Mouse (Mus musculus) hindbrain, embryonic 15.5 days (tissue): ENCODE results near the gene Hbp1. TPM values are rescaled to one million over a fixed set of nuclear protein-coding genes. Genes with fewer than 3 reads are reported as not detected.
A peak's percentile ranks its signal among the peaks of the same experiment; 100 is the strongest.

ENCODE experiments used
- ATAC-seq: fragments of 200-750 bp; cut with Nextera tagmentation; 2 replicates; pipeline ENCODE4 v1.8.0; 2017; ENCODE audit warnings: low read depth, moderate number of reproducible peaks, moderate TSS enrichment; ENCODE audit not compliant: low FRiP score
- H3K27ac ChIP-seq: fragments of 300-500 bp; sonication (generic); replicated peaks from 2 replicates; pipeline ENCODE4 v1.5.1; 2015; ENCODE audit warnings: mild to moderate bottlenecking, inconsistent platforms
- H3K27me3 ChIP-seq: fragments of 300-500 bp; sonication (generic); 2 replicates; pipeline ENCODE4 v1.6.1; 2015; ENCODE audit warnings: control low read depth, inconsistent platforms
- H3K36me3 ChIP-seq: fragments of 300-500 bp; sonication (generic); 2 replicates; pipeline ENCODE4 v1.6.1; 2015; ENCODE audit warnings: control low read depth, inconsistent platforms
- H3K4me1 ChIP-seq: fragments of 300-500 bp; sonication (generic); replicated peaks from 2 replicates; pipeline ENCODE4 v1.6.1; 2015; ENCODE audit warnings: control low read depth, inconsistent platforms
- H3K4me2 ChIP-seq: fragments of 300-500 bp; sonication (generic); 2 replicates; pipeline ENCODE4 v1.6.1; 2015; ENCODE audit warnings: moderate library complexity, mild to moderate bottlenecking, inconsistent platforms
- H3K4me3 ChIP-seq: fragments of 300-500 bp; sonication (generic); 2 replicates; pipeline ENCODE4 v1.5.1; 2015; ENCODE audit warnings: mild to moderate bottlenecking, inconsistent platforms
- H3K9ac ChIP-seq: fragments of 300-500 bp; sonication (generic); 2 replicates; pipeline ENCODE4 v1.6.1; 2015; ENCODE audit warnings: inconsistent platforms
- H3K9me3 ChIP-seq: fragments of 300-500 bp; sonication (generic); 2 replicates; pipeline ENCODE4 v1.6.1; 2016; ENCODE audit warnings: control low read depth, inconsistent platforms
- WGBS: fragments of 180-500 bp; shearing (Covaris S2); methylation state at CpG from one replicate; pipeline ENCODE4 v1.1.7; 2015; 5-methylcytosine and 5-hydroxymethylcytosine counted together
- polyA plus RNA-seq: library from polyadenylated mRNA; unstranded; fragments of >200 nt; fragmentation: Nextera tagmentation; extraction: Ambion mirVana; gene quantifications from 2 replicates; pipeline ENCODE4 v1.2.1, GENCODE M21; 2015

Gene Hbp1
- polyA plus RNA-seq, 1 experiment from 2014 or later, result 47.1 TPM

DNA sequence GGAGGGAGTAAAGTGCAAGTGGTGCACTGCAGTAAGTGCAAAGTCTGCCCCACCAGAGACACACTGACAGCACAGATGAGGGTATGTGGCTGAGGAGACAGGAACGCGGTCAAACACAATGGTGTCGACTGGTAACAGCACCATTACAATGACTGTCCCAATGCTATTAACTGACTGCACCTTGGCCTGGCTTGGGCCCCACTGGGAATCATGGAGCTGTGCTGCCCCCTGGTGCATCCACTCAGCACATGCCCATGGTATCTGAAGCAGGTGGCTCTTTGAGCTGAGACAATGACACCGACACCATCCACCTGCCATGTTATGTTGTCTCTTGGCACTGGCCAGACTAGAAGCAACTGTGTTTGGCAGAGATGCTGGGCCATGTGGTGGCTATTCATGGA is 23.7 kb downstream of the Hbp1 start:
- ATAC-seq, result peak; percentile 89
- Histone ChIP-seq H3K36me3 (peaks cover 32% of the 10 kb centered on the region), H3K9me3 (no peaks in the 10 kb centered on the region), H3K27ac (no peak overlapping the region), H3K4me2 (no peak overlapping the region), H3K4me1 (no peaks in the 10 kb centered on the region), H3K27me3 (no peaks in the 10 kb centered on the region), H3K4me3 (no peak overlapping the region), H3K9ac (no peak overlapping the region)
- 34% methylated on average over 4 of the region's 4 CpGs for WGBS

DNA sequence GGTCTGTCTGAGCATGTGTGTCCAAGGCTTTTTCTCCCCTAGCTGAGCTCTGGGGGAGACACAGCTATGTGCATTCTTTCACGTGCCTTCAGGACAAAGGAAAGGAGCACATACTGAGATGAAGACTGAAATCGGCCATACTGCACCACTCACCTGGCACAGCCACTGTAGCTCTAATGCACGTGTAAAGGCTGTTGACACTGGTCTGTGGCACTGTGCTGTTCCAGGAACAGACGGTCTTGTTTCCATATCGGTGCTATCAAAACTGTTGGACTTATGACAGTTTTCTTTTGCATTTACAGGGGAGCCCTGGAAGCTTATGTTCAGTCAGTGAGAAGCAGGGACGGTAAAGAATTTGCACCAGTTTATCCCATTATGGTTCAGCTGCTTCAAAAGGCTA is 25.0 kb downstream of the Hbp1 start:
- ATAC-seq, result no peak
- 95% methylated on average over 6 of the region's 6 CpGs for WGBS
- Histone ChIP-seq H3K9ac (no peak overlapping the region), H3K36me3 (peaks cover 25% of the 10 kb centered on the region), H3K27ac (no peak overlapping the region), H3K4me1 (no peaks in the 10 kb centered on the region), H3K27me3 (no peaks in the 10 kb centered on the region), H3K9me3 (no peaks in the 10 kb centered on the region), H3K4me3 (no peak overlapping the region), H3K4me2 (no peak overlapping the region)

DNA sequence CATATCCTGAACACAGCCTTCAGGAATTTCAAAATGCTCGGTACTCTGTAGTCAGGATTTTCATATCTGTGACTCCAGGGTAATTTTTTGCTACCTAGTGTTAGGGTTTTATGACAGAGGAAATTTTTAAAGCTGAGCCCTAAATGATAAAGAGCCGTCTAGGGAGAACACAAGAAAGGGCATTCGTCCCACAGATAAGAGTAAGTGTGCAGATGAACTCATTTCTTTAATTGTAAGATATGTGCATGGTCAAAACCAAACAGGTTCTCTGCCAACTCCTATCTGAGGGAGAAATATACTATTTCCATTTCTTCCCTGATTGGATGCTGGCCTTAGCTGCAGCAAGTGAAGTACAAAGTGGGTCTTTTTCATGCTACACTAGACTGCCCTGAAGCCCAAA is 26.2 kb downstream of the Hbp1 start:
- Histone ChIP-seq H3K4me1 (no peaks in the 10 kb centered on the region), H3K4me2 (no peak overlapping the region), H3K4me3 (no peak overlapping the region), H3K9me3 (no peaks in the 10 kb centered on the region), H3K9ac (no peak overlapping the region), H3K27me3 (no peaks in the 10 kb centered on the region), H3K27ac (no peak overlapping the region), H3K36me3 (peaks cover 20% of the 10 kb centered on the region)
- 96% methylated on average over 3 of the region's 3 CpGs for WGBS
- ATAC-seq, result no peak

DNA sequence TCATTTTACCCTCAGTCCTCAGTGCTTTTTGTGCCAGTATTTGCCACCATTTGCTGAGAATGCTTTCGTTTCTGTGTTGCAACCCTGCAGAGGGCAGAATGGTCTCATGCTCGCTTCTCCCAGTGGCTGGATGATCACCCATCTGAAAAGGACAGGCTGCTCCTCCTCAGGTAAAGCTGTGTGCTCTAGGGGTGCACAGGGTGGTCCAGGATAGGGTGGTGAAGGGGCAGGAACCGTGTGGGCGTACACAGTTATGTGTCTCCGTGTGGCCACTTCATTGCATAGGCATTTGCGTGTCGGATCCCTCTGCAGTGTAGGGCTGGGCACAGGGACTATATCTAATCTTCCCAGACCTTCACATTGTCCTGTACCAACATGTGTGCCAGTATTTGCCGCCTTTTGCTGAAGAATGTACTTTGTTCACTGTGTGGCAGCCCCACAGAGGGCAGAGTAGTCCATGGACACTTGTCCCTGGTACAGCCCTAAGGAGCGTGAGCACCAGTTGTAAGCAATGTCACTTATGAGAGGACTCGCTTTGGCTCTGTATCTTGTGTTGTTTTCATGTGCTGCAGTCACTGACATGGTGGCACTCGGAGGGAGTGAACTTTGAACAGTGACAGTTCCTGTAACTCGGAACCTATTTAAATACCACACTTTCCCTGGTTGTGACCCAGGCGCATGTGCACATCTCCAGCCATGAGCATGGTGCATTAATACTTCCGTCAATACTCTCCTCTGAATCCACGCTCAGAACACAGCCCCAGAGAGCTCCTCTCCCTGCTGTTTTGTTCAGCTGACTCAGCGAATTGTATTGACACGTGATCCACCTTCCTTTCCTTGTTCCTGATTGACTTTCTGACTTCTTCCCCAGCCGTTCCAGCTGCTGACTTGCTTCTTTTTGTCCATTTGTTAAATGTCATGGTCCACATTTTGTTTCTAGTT is 29.6 kb downstream of the Hbp1 start:
- Histone ChIP-seq H3K4me1 (no peaks in the 10 kb centered on the region), H3K9ac (no peak overlapping the region), H3K36me3 (0 out of 2 replicates have a peak, but pooled peaks cover 4% of the 10 kb centered on the region), H3K4me2 (no peak overlapping the region), H3K4me3 (no peak overlapping the region), H3K27ac (no peak overlapping the region), H3K27me3 (no peaks in the 10 kb centered on the region), H3K9me3 (no peaks in the 10 kb centered on the region)
- no peak for ATAC-seq
- WGBS, result 81% methylated on average over 18 of the region's 18 CpGs

DNA sequence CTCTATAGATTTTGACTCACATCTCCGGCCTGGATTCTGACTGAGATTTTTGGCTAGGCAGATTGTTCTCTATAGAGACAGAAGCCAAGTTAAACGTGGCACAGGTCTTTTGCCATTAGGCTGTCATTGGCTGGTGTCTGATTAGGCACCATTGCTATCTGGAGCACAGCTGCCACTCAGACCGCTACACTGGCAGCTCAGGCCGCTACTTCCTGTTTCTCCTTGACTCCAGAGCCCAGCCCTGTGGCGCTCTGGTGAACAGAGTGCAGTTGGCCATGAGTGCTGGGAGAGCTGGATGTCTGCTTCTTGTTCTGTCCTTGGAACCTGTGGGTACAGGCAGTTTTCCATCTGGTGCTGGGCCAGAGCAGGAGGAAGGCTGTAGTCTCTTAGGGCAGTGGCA is 33.1 kb downstream of the Hbp1 start:
- H3K4me2 ChIP-seq, result no peak overlapping the region
- no peak overlapping the region for H3K9ac ChIP-seq
- H3K27ac ChIP-seq, result no peak overlapping the region
- no peaks in the 10 kb centered on the region for H3K36me3 ChIP-seq
- ATAC-seq, result no peak
- 78% methylated on average over 5 of the region's 5 CpGs for WGBS
- H3K27me3 ChIP-seq, result no peaks in the 10 kb centered on the region
- no peaks in the 10 kb centered on the region for H3K9me3 ChIP-seq
- no peak overlapping the region for H3K4me3 ChIP-seq
- no peaks in the 10 kb centered on the region for H3K4me1 ChIP-seq

DNA sequence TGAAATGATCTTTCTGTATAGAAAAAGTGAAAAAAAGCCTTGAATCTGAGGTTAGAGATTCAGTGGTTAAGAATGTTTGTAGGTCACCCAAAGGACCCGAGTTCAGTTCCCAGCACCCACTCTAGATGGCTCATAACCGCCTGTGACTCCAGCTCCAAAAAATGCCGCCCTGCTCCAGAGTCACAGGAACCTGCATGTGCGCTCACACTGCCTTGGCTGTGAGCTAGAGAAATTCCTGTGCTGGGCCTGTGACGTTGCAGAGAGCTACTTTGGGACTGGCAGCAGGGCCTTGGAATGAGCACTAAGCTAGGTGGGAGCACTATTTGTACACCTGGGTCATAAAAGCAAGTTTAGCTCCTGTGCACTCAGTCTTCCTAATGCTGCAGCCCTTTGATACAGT is 33.6 kb downstream of the Hbp1 start:
- Histone ChIP-seq H3K36me3 (no peaks in the 10 kb centered on the region), H3K9me3 (no peaks in the 10 kb centered on the region), H3K27me3 (no peaks in the 10 kb centered on the region), H3K4me1 (no peaks in the 10 kb centered on the region), H3K4me3 (no peak overlapping the region), H3K27ac (no peak overlapping the region), H3K4me2 (no peak overlapping the region), H3K9ac (no peak overlapping the region)
- no peak for ATAC-seq
- WGBS, result 94% methylated on average over 5 of the region's 5 CpGs

DNA sequence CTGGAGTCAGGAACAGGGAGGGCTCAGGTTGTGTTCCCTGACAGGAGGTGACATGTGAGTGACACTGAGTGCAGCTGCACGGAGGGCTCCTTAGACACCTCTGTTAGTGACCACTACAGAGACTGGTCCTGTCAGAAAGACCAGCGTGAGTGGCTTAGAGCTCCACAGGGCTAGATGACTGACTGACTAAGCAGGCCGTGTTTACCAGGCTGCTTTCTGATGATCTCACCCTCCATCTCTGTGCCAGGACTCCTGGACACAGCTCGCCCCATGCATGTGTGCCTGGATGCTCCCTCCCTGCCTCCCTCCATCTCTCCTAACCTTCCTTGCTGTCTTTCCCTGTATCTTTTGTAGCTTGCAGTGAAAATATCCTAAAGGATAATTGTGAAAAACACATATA is 36.7 kb downstream of the Hbp1 start:
- 81% methylated on average over 4 of the region's 4 CpGs for WGBS
- H3K4me1 ChIP-seq, result no peaks in the 10 kb centered on the region
- no peaks in the 10 kb centered on the region for H3K9me3 ChIP-seq
- no peak overlapping the region for H3K9ac ChIP-seq
- H3K27ac ChIP-seq, result no peak overlapping the region
- no peak overlapping the region for H3K4me3 ChIP-seq
- H3K36me3 ChIP-seq, result no peaks in the 10 kb centered on the region
- ATAC-seq, result no peak
- H3K27me3 ChIP-seq, result no peaks in the 10 kb centered on the region
- H3K4me2 ChIP-seq, result no peak overlapping the region

DNA sequence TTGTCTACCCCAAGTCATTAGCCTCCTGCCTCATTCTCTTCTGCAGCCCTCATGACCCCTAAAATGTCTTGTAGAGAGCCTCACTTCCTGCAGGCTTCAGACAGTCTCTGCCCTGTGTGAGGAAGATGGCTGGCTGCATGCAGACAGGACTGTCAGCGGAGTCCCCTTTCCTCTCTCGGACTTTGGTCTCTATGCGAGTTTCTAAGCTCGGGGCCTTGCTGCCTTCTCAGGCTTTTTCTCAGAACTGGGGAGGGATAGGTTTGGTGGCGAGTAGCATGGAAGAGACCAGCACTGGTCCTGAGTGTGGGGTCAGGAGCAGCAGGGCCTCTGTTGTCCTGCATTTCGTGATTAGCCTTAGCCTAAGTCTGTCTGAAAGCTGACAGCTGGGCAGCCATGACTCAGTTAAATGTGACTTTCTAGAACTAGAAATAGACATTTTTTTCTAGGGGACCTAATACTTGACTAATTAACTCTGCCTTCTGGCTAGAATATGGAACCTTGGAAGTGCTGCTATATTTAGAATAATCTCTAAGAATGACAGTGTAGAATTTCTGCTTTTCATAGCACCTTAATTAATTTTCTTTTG is 37.3 kb downstream of the Hbp1 start:
- ATAC-seq, result no peak
- H3K4me2 ChIP-seq, result no peak overlapping the region
- 90% methylated on average over 6 of the region's 6 CpGs for WGBS
- no peak overlapping the region for H3K27ac ChIP-seq
- no peak overlapping the region for H3K4me3 ChIP-seq
- no peaks in the 10 kb centered on the region for H3K27me3 ChIP-seq
- H3K4me1 ChIP-seq, result no peaks in the 10 kb centered on the region
- H3K36me3 ChIP-seq, result no peaks in the 10 kb centered on the region
- no peak overlapping the region for H3K9ac ChIP-seq
- H3K9me3 ChIP-seq, result no peaks in the 10 kb centered on the region

DNA sequence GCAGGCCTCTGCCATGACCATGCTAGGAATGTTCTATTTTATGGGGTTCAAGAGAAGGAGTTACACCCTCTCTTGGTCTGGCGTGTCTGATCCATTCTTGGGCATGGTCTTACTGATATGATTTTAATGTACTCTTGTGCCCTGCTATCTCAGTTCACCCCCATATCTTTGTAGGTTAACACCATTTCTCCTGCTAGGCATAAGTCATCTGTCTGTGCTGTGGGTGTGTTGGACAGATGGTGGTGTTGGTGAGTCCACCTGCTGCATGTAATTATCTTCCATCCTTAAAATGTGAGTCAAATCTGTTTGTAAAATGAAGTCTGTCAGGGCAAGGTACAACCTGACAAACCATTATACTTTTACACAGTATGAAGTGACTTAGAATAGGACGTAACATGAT is 42.9 kb downstream of the Hbp1 start:
- no peak overlapping the region for H3K9ac ChIP-seq
- H3K4me3 ChIP-seq, result no peak overlapping the region
- no peaks in the 10 kb centered on the region for H3K36me3 ChIP-seq
- H3K27ac ChIP-seq, result no peak overlapping the region
- no peak overlapping the region for H3K4me2 ChIP-seq
- no peaks in the 10 kb centered on the region for H3K9me3 ChIP-seq
- ATAC-seq, result no peak
- no peaks in the 10 kb centered on the region for H3K27me3 ChIP-seq
- 92% methylated on average over 2 of the region's 2 CpGs for WGBS
- peaks cover 21% of the 10 kb centered on the region for H3K4me1 ChIP-seq

DNA sequence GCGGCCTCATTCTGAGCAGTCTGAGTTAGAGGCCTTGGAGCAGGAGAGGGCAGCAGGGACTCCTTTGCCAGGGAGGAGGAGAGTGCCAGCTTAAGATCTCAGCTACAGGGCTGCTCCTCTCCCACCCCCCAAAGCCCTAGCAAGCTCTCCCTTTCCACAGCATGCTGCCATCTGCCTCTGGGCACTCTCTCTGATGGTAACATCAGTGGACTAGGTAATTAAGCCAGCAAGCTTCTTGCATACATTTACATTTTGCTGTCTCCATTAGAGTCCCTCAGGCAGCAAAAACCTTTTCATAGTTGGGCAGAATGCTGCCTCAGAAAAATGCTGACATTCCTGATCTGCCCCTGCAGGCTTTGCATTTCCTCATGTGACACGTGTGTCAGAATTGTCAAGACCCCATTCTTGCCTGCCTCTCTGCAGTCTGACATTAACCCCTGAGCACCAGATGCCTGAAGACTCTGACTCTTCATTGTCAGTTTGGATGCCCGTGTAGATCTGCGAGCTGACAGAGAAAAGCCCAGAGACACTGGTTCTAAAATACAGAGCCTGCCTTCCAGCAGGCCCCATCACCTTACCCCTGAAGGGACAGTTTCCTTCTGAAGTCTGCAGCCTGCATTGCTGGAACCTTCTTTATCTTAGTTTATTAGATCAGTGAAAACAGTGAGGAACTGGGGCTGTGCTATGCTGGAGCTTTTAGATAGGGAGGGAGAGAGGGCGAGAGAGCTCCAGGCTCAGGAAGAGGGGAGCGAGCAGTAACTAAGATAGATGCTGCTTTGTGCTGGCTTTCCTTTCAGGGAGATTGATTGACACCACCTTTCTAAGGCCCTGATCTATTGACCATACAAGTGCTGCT is 44.4 kb downstream of the Hbp1 start:
- WGBS, result 35% methylated on average over 6 of the region's 6 CpGs
- Histone ChIP-seq H3K4me1 (peaks cover 21% of the 10 kb centered on the region), H3K27ac (peak overlapping the region; percentile 77), H3K4me3 (no peak overlapping the region), H3K9ac (no peak overlapping the region), H3K9me3 (no peaks in the 10 kb centered on the region), H3K27me3 (no peaks in the 10 kb centered on the region), H3K4me2 (no peak overlapping the region), H3K36me3 (no peaks in the 10 kb centered on the region)
- peak; percentile 93 for ATAC-seq

DNA sequence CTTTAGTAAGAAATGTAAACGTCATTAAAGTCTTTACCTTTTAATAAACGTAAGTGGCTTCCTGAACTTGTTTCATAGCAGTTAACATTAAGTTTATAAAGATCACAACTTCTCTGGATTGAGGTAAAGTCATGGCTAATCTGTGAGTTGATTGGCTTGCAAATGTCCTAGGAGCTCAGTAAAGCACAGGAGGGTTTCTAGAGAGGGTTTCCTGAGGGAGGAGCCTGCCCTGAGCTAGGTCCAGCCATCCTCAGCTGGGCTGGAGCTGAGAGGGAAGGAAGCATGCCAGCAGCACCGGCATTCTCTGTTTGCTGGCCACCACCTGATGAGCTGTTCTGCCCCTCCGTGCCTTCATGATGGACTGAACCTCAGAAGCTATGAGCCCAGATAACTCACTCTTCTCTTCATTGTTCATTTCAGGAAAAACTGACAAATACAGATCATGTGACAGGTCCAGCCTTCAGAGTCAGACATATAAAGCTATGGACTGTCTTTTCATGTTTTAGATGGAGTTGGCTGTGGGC is 49.9 kb downstream of the Hbp1 start:
- no peak overlapping the region for H3K9ac ChIP-seq
- no peak for ATAC-seq
- no peak overlapping the region for H3K27ac ChIP-seq
- no peak overlapping the region for H3K4me3 ChIP-seq
- H3K4me1 ChIP-seq, result peaks cover 30% of the 10 kb centered on the region
- no peaks in the 10 kb centered on the region for H3K27me3 ChIP-seq
- H3K36me3 ChIP-seq, result no peaks in the 10 kb centered on the region
- WGBS, result 78% methylated on average over 4 of the region's 4 CpGs
- no peaks in the 10 kb centered on the region for H3K9me3 ChIP-seq
- no peak overlapping the region for H3K4me2 ChIP-seq

DNA sequence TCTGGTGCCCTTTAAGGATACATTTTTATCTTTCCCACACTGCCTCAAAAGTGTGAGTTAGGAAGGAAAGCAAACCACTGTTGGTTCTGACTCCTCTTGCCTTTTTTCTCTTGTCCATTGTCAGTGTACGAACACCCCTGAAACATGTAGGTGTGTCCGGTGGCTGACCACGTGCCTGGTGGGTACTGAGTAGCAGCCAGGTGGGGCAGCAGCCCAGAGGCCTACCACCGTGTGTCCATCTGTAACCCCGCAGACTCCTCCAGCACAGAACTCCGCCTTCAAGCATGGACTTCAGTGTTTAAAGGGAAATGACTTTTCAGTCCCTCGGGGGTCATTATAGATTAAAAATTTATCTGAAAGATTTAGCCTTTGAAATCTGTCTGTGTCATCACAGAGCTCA is 52.9 kb downstream of the Hbp1 start:
- no peak overlapping the region for H3K4me2 ChIP-seq
- no peaks in the 10 kb centered on the region for H3K36me3 ChIP-seq
- H3K4me3 ChIP-seq, result no peak overlapping the region
- no peaks in the 10 kb centered on the region for H3K9me3 ChIP-seq
- peak overlapping the region; percentile 56; the same call in 1 of the 2 replicates for H3K27ac ChIP-seq
- peaks cover 26% of the 10 kb centered on the region for H3K4me1 ChIP-seq
- ATAC-seq, result no peak
- 52% methylated on average over 7 of the region's 7 CpGs for WGBS
- H3K27me3 ChIP-seq, result no peaks in the 10 kb centered on the region
- H3K9ac ChIP-seq, result no peak overlapping the region
